ENCODE assay signal across 7 mouse cellular contexts in genomic region chr15:79442257-79442611, GRCm38 (mm10). TPM values are rescaled to one million over a fixed set of nuclear protein-coding genes. Genes with fewer than 3 reads are reported as not detected.
DNase-seq lines count a peak whose midpoint lies in the region; ATAC-seq and TF ChIP-seq lines count a peak whose summit lies in the region.

No protein-coding gene starts in this region.

- H3K27ac ChIP-seq in lung, embryonic 15.5 days: peak overlapping the region; percentile 98
- peak overlapping the region; percentile 96 for H3K27ac ChIP-seq in forebrain, embryonic 11.5 days (ENCODE audit: low read depth, low read length)
- H3K27ac ChIP-seq in limb, embryonic 11.5 days (replicated peaks; ENCODE audit: low read depth, low read length): peak overlapping the region; percentile 96
- peak overlapping the region; percentile 81 for H3K27ac ChIP-seq in olfactory bulb, adult 2 months (ENCODE audit: insufficient read depth, low read depth, low read length)

- H3K4me1 ChIP-seq in lung, embryonic 15.5 days: peaks cover 49% of the 10 kb centered on the region
- H3K4me1 ChIP-seq in forebrain, embryonic 11.5 days (replicated peaks; ENCODE audit: control insufficient read depth, insufficient read depth, low read length): peaks cover 15% of the 10 kb centered on the region
- H3K4me1 ChIP-seq in limb, embryonic 11.5 days (ENCODE audit: control insufficient read depth, insufficient read depth, low read length): peaks cover 17% of the 10 kb centered on the region
- H3K4me1 ChIP-seq in olfactory bulb, adult 2 months (ENCODE audit: control insufficient read depth, insufficient read depth, low read length): peaks cover 60% of the 10 kb centered on the region

- H3K36me3 ChIP-seq in lung, embryonic 15.5 days: peaks cover 8% of the 10 kb centered on the region
- peaks cover 11% of the 10 kb centered on the region; the same call in 1 of the 2 replicates for H3K36me3 ChIP-seq in forebrain, embryonic 11.5 days (ENCODE audit: control insufficient read depth, insufficient read depth, low read length)
- no peaks in the 10 kb centered on the region for H3K36me3 ChIP-seq in limb, embryonic 11.5 days (ENCODE audit: control insufficient read depth, insufficient read depth, low read length)

- no peak for TF ChIP-seq POLR2A in olfactory bulb, adult 2 months (IDR thresholded peaks at IDR 0.05; ENCODE audit: insufficient read depth, low read depth, low read length)

- WGBS in lung, embryonic 15.5 days: 5% methylated on average over 6 of the region's 6 CpGs
- 2% methylated on average over 6 of the region's 6 CpGs for WGBS in forebrain, embryonic 11.5 days
- WGBS in limb, embryonic 11.5 days: 6% methylated on average over 6 of the region's 6 CpGs
- 5% methylated on average over 6 of the region's 6 CpGs for WGBS in olfactory bulb, adult 2 months

- no peak for DNase-seq in lung, postnatal 4 days
- no peak for DNase-seq in forebrain, embryonic 11.5 days (ENCODE audit: low spot score)
- DNase-seq in limb, embryonic 11.5 days (ENCODE audit: low spot score): no peak
- no peak for DNase-seq in MN1 (ENCODE audit: low spot score)
- DNase-seq in urinary bladder, postnatal 25 days (ENCODE audit: low spot score): no peak

- peak overlapping the region; percentile 75 for H3K4me2 ChIP-seq in lung, embryonic 15.5 days
- peak overlapping the region; percentile 95 for H3K4me2 ChIP-seq in forebrain, embryonic 11.5 days (ENCODE audit: low read depth, low read length, severe bottlenecking)
- peak overlapping the region; percentile 83 for H3K4me2 ChIP-seq in limb, embryonic 11.5 days (ENCODE audit: low read depth, severe bottlenecking)

- peak overlapping the region; percentile 96 for H3K9ac ChIP-seq in lung, embryonic 15.5 days
- H3K9ac ChIP-seq in forebrain, embryonic 11.5 days (ENCODE audit: low read length): peak overlapping the region; percentile 100
- H3K9ac ChIP-seq in limb, embryonic 11.5 days (ENCODE audit: low read length): peak overlapping the region; percentile 99

- H3K4me3 ChIP-seq in lung, embryonic 15.5 days: peak overlapping the region; percentile 90
- peak overlapping the region; percentile 94 for H3K4me3 ChIP-seq in forebrain, embryonic 11.5 days (ENCODE audit: low read depth, low read length)
- peak overlapping the region; percentile 87 for H3K4me3 ChIP-seq in limb, embryonic 11.5 days (ENCODE audit: low read depth, low read length)
- H3K4me3 ChIP-seq in olfactory bulb, adult 2 months (ENCODE audit: insufficient read depth, low read depth, low read length): peak overlapping the region; percentile 87

- no peak for TF ChIP-seq CTCF in olfactory bulb, adult 2 months (IDR thresholded peaks at IDR 0.05; ENCODE audit: insufficient read depth, low read depth, low read length)

- ATAC-seq in lung, embryonic 15.5 days (ENCODE audit: borderline replicate concordance, extremely low read depth, low FRiP score, low TSS enrichment): no peak
- ATAC-seq in forebrain, embryonic 11.5 days (replicated peaks; ENCODE audit: low FRiP score): no peak; the same call in 1 of the 2 replicates
- ATAC-seq in limb, embryonic 11.5 days (ENCODE audit: insufficient number of reproducible peaks, low FRiP score, low TSS enrichment, low read depth): no peak

- H3K27me3 ChIP-seq in lung, embryonic 15.5 days: no peaks in the 10 kb centered on the region
- no peaks in the 10 kb centered on the region for H3K27me3 ChIP-seq in forebrain, embryonic 11.5 days (ENCODE audit: control insufficient read depth, insufficient read depth, low read length)
- no peaks in the 10 kb centered on the region for H3K27me3 ChIP-seq in limb, embryonic 11.5 days (ENCODE audit: control insufficient read depth, insufficient read depth, low read length)

- no peaks in the 10 kb centered on the region for H3K9me3 ChIP-seq in lung, embryonic 15.5 days
- H3K9me3 ChIP-seq in forebrain, embryonic 11.5 days (ENCODE audit: control insufficient read depth, low read length): no peaks in the 10 kb centered on the region
- no peaks in the 10 kb centered on the region for H3K9me3 ChIP-seq in limb, embryonic 11.5 days (ENCODE audit: control insufficient read depth, low read length)

RNA-seq across cellular contexts. Expression of gene Csnk1e, which starts 13.1 kb away (rescaled TPM):
- polyA plus RNA-seq in lung, embryonic 15.5 days (2015; fragmentation: Nextera tagmentation; extraction: Ambion mirVana): 97.2 and 99.0 TPM in 2 replicates
- polyA plus RNA-seq in forebrain, embryonic 11.5 days (2014; fragmentation: Nextera tagmentation; extraction: Ambion mirVana): 209 and 213 TPM in 2 replicates
- polyA plus RNA-seq in limb, embryonic 11.5 days (2014; fragmentation: Nextera tagmentation; extraction: Ambion mirVana): 149 and 156 TPM in 2 replicates
- polyA plus RNA-seq in olfactory bulb, adult 2 months (2012; ENCODE audit: insufficient read depth, insufficient read length, low replicate concordance, missing spikeins): not detected in 2 replicates

RNA-seq across cellular contexts. Expression of gene Tmem184b, which starts 38.9 kb away (rescaled TPM):
- polyA plus RNA-seq in lung, embryonic 15.5 days (2015; fragmentation: Nextera tagmentation; extraction: Ambion mirVana): 76.4 and 76.5 TPM in 2 replicates
- polyA plus RNA-seq in forebrain, embryonic 11.5 days (2014; fragmentation: Nextera tagmentation; extraction: Ambion mirVana): 52.3 and 55.2 TPM in 2 replicates
- 50.4 and 59.7 TPM in 2 replicates for polyA plus RNA-seq in limb, embryonic 11.5 days (2014; fragmentation: Nextera tagmentation; extraction: Ambion mirVana)
- polyA plus RNA-seq in olfactory bulb, adult 2 months (2012; ENCODE audit: insufficient read depth, insufficient read length, low replicate concordance, missing spikeins): not detected in 2 replicates
